Mouse (Mus musculus) E14TG2a.4 (cell line): ENCODE measurements at regions not wholly inside any gene's neighbourhood (a gene's known extent, or its start where the extent isn't known, plus 50 kb on each side); places are given as distances from the start of the nearest gene placed in this dataset.

Source experiments
- H3K27me3 ChIP-seq: 2 replicates; pipeline ENCODE4 v1.6.1; 2014; ENCODE audit warnings: low read length, control low read depth; ENCODE audit not compliant: insufficient read depth
- H3K36me3 ChIP-seq: 2 replicates; pipeline ENCODE4 v1.6.1; 2014; ENCODE audit warnings: low read length, control low read depth; ENCODE audit not compliant: insufficient read depth
- H3K4me1 ChIP-seq: replicated peaks from 2 replicates; pipeline ENCODE4 v1.6.1; 2014; ENCODE audit warnings: low read depth, low read length, control low read depth
- H3K4me3 ChIP-seq: replicated peaks from 2 replicates; pipeline ENCODE4 v1.5.1; 2014; ENCODE audit warnings: mild to moderate bottlenecking, low read length
- H3K9me3 ChIP-seq: 2 replicates; pipeline ENCODE4 v1.6.1; 2014; ENCODE audit warnings: low read length, control low read depth
- CTCF ChIP-seq: conservative IDR thresholded peaks from 2 replicates; pipeline ENCODE4 v1.5.1; 2014; ENCODE audit warnings: low read length
- NANOG ChIP-seq: IDR thresholded peaks from 2 replicates; pipeline ENCODE4 v1.6.1; 2014; ENCODE audit warnings: borderline replicate concordance, low read length, mixed read lengths
- POU5F1 ChIP-seq: IDR thresholded peaks from 2 replicates; pipeline ENCODE4 v1.6.1; 2014; ENCODE audit warnings: low read length, borderline replicate concordance

- no peaks in the 10 kb centered on the region for H3K36me3 ChIP-seq
- H3K27me3 ChIP-seq: no peaks in the 10 kb centered on the region
- H3K4me3 ChIP-seq: no peak overlapping the region
- peaks cover 29% of the 10 kb centered on the region for H3K4me1 ChIP-seq
- peaks cover 65% of the 10 kb centered on the region for H3K9me3 ChIP-seq
- no peak for TF ChIP-seq POU5F1
- no peak for TF ChIP-seq CTCF
- no peak for TF ChIP-seq NANOG
Observed at GRCm38 (mm10) chr5:126099931-126100330, 568.4 kb downstream of the Tmem132b start.

- TF ChIP-seq CTCF (no peak), POU5F1 (no peak), NANOG (no peak)
- H3K4me1 ChIP-seq: peaks cover 36% of the 10 kb centered on the region
- no peaks in the 10 kb centered on the region for H3K27me3 ChIP-seq
- peaks cover 70% of the 10 kb centered on the region for H3K9me3 ChIP-seq
- H3K36me3 ChIP-seq: no peaks in the 10 kb centered on the region
- no peak overlapping the region for H3K4me3 ChIP-seq
Observed at GRCm38 (mm10) chr5:126104464-126104863, 572.9 kb downstream of the Tmem132b start.

- no peaks in the 10 kb centered on the region for H3K36me3 ChIP-seq
- H3K4me1 ChIP-seq: peaks cover 33% of the 10 kb centered on the region
- H3K27me3 ChIP-seq: no peaks in the 10 kb centered on the region
- TF ChIP-seq NANOG (peak; percentile 15; the same call in 1 of the 2 replicates), POU5F1 (0 out of 2 replicates have a peak, but pooled peaks have one; percentile 19), CTCF (no peak)
- peaks cover 67% of the 10 kb centered on the region for H3K9me3 ChIP-seq
- H3K4me3 ChIP-seq: no peak overlapping the region
Observed at GRCm38 (mm10) chr5:126104883-126105282, 573.3 kb downstream of the Tmem132b start.

GRCm38 (mm10) chr5:126105446-126105845, 573.9 kb downstream of the Tmem132b start:
- Histone ChIP-seq H3K36me3 (no peaks in the 10 kb centered on the region), H3K4me1 (peaks cover 28% of the 10 kb centered on the region), H3K27me3 (no peaks in the 10 kb centered on the region), H3K9me3 (peaks cover 61% of the 10 kb centered on the region), H3K4me3 (no peak overlapping the region)
- no peak for TF ChIP-seq CTCF
- no peak for TF ChIP-seq NANOG
- TF ChIP-seq POU5F1: no peak

GRCm38 (mm10) chr5:126107020-126107419, 575.4 kb downstream of the Tmem132b start:
- H3K36me3 ChIP-seq: no peaks in the 10 kb centered on the region
- H3K9me3 ChIP-seq: peaks cover 46% of the 10 kb centered on the region
- H3K4me1 ChIP-seq: peaks cover 28% of the 10 kb centered on the region
- TF ChIP-seq POU5F1 (no peak), NANOG (no peak), CTCF (no peak)
- no peaks in the 10 kb centered on the region for H3K27me3 ChIP-seq
- H3K4me3 ChIP-seq: no peak overlapping the region

- TF ChIP-seq CTCF (no peak), NANOG (no peak), POU5F1 (no peak)
- no peaks in the 10 kb centered on the region for H3K36me3 ChIP-seq
- no peaks in the 10 kb centered on the region for H3K27me3 ChIP-seq
- peaks cover 35% of the 10 kb centered on the region for H3K9me3 ChIP-seq
- no peak overlapping the region for H3K4me3 ChIP-seq
- peaks cover 23% of the 10 kb centered on the region for H3K4me1 ChIP-seq
Observed at GRCm38 (mm10) chr5:126108837-126109236, 577.3 kb downstream of the Tmem132b start.

- no peak overlapping the region for H3K4me3 ChIP-seq
- H3K27me3 ChIP-seq: no peaks in the 10 kb centered on the region
- peaks cover 8% of the 10 kb centered on the region; the same call in 1 of the 2 replicates for H3K9me3 ChIP-seq
- H3K4me1 ChIP-seq: peaks cover 19% of the 10 kb centered on the region
- TF ChIP-seq NANOG (no peak), POU5F1 (no peak), CTCF (no peak)
- no peaks in the 10 kb centered on the region for H3K36me3 ChIP-seq
Observed at GRCm38 (mm10) chr5:126117291-126117690, 585.7 kb downstream of the Tmem132b start.

- Histone ChIP-seq H3K4me3 (no peak overlapping the region), H3K27me3 (no peaks in the 10 kb centered on the region), H3K36me3 (no peaks in the 10 kb centered on the region), H3K4me1 (peaks cover 19% of the 10 kb centered on the region), H3K9me3 (peaks cover 8% of the 10 kb centered on the region; the same call in 1 of the 2 replicates)
- TF ChIP-seq NANOG (no peak), CTCF (no peak), POU5F1 (no peak)
Observed at GRCm38 (mm10) chr5:126117906-126118521, 586.4 kb downstream of the Tmem132b start.

GRCm38 (mm10) chr5:126118731-126119130, 587.2 kb downstream of the Tmem132b start:
- Histone ChIP-seq H3K4me3 (no peak overlapping the region), H3K9me3 (peaks cover 8% of the 10 kb centered on the region; the same call in 1 of the 2 replicates), H3K27me3 (no peaks in the 10 kb centered on the region), H3K36me3 (no peaks in the 10 kb centered on the region), H3K4me1 (peaks cover 19% of the 10 kb centered on the region)
- TF ChIP-seq NANOG (no peak), CTCF (no peak), POU5F1 (no peak)
